Mouse (Mus musculus) MEL (cell line): Measurements from ENCODE around the gene Lcor. TPM values are rescaled to one million over a fixed set of nuclear protein-coding genes. Genes with fewer than 3 reads are reported as not detected.

Source experiments
- DNase-seq: peaks from one replicate; pipeline ENCODE4 v3.0.0; 2011; ENCODE audit warnings: low read depth, low spot score
- H3K27ac ChIP-seq: 2 replicates; pipeline ENCODE4 v1.5.1; 2012; ENCODE audit warnings: low read depth, mild to moderate bottlenecking, control low read depth, low read length, moderate library complexity; ENCODE audit not compliant: control insufficient read depth
- H3K27me3 ChIP-seq, 2 experiments: fragments of 150-350 bp in 1 of 2; sonication (generic) in 1 of 2; 2 replicates each; pipeline ENCODE4 v1.6.1; 2012; ENCODE audit warnings: low read length in 2 of 2, mild to moderate bottlenecking in 2 of 2, improper control_type of control experiment in 1 of 2, moderate library complexity in 1 of 2; ENCODE audit not compliant: insufficient read depth in 2 of 2, control insufficient read depth in 1 of 2
- H3K36me3 ChIP-seq, 2 experiments: 2 replicates each; pipeline ENCODE4 v1.6.1; 2012 to 2014; ENCODE audit warnings: low read length in 2 of 2, improper control_type of control experiment in 1 of 2, inconsistent platforms in 1 of 2, mild to moderate bottlenecking in 1 of 2; ENCODE audit not compliant: insufficient read depth in 2 of 2, control insufficient read depth in 1 of 2
- H3K4me1 ChIP-seq, 2 experiments: fragments of 150-350 bp in 1 of 2; sonication (generic) in 1 of 2; 2 replicates each; pipeline ENCODE4 v1.6.1; 2012; ENCODE audit warnings: low read length in 2 of 2, improper control_type of control experiment in 1 of 2, mild to moderate bottlenecking in 1 of 2; ENCODE audit not compliant: insufficient read depth in 2 of 2, control insufficient read depth in 1 of 2
- H3K4me3 ChIP-seq, 2 experiments: fragments of 150-350 bp in 1 of 2; sonication (generic) in 1 of 2; 2 replicates each; pipeline ENCODE4 v1.5.1; 2012; ENCODE audit warnings: low read depth in 2 of 2, low read length in 2 of 2, mild to moderate bottlenecking in 2 of 2, moderate library complexity in 2 of 2, control low read depth in 1 of 2, improper control_type of control experiment in 1 of 2; ENCODE audit not compliant: control insufficient read depth in 1 of 2, insufficient read depth in 1 of 2
- H3K79me2 ChIP-seq: 2 replicates; pipeline ENCODE4 v1.6.1; 2012; ENCODE audit warnings: mild to moderate bottlenecking, low read length, moderate library complexity; ENCODE audit not compliant: control insufficient read depth, poor library complexity, insufficient read depth
- H3K9ac ChIP-seq: 2 replicates; pipeline ENCODE4 v1.6.1; 2012; ENCODE audit warnings: low read depth, mild to moderate bottlenecking, control low read depth, low read length, moderate library complexity; ENCODE audit not compliant: control insufficient read depth, poor library complexity, severe bottlenecking
- H3K9me3 ChIP-seq: fragments of 150-350 bp; sonication (generic); replicated peaks from 2 replicates; pipeline ENCODE4 v1.6.1; 2012; ENCODE audit warnings: mild to moderate bottlenecking, low read length, improper control_type of control experiment, moderate library complexity; ENCODE audit not compliant: insufficient read depth
- EP300 ChIP-seq, 2 experiments: IDR thresholded peaks; 2 replicates each; pipeline ENCODE4 v1.6.1; 2011; ENCODE audit warnings: improper control_type of control experiment in 2 of 2, low read length in 2 of 2, low read depth in 1 of 2, mild to moderate bottlenecking in 1 of 2
- GATA1 ChIP-seq: IDR thresholded peaks from 2 replicates; pipeline ENCODE4 v1.6.1; 2011; ENCODE audit warnings: low read depth, low read length, improper control_type of control experiment
- HCFC1 ChIP-seq: IDR thresholded peaks from 2 replicates; pipeline ENCODE4 v1.6.1; 2012; ENCODE audit warnings: low read depth, mild to moderate bottlenecking, inconsistent platforms, low read length, improper control_type of control experiment, moderate library complexity
- KAT2A ChIP-seq: conservative IDR thresholded peaks from 2 replicates; pipeline ENCODE4 v1.6.1; 2012; ENCODE audit warnings: low read depth, low read length, improper control_type of control experiment, inconsistent platforms
- MAFK ChIP-seq: IDR thresholded peaks from 2 replicates; pipeline ENCODE4 v1.6.1; 2011; ENCODE audit warnings: low read depth, mild to moderate bottlenecking, low read length, improper control_type of control experiment, borderline replicate concordance
- MEF2A ChIP-seq: IDR thresholded peaks from 2 replicates; pipeline ENCODE4 v1.6.1; 2014; ENCODE audit warnings: low read depth, mild to moderate bottlenecking, inconsistent platforms, low read length, improper control_type of control experiment; ENCODE audit not compliant: poor library complexity, insufficient replicate concordance, severe bottlenecking; ENCODE audit errors: extremely low read depth
- MXI1 ChIP-seq: IDR thresholded peaks from 2 replicates; pipeline ENCODE4 v1.6.1; 2011; ENCODE audit warnings: mild to moderate bottlenecking, low read depth, low read length, improper control_type of control experiment
- NELFE ChIP-seq: IDR thresholded peaks from 2 replicates; pipeline ENCODE4 v1.6.1; 2011; ENCODE audit warnings: low read depth, low read length, improper control_type of control experiment
- POLR2AphosphoS2 ChIP-seq: IDR thresholded peaks from 2 replicates; pipeline ENCODE4 v1.6.1; 2011; ENCODE audit warnings: low read length, improper control_type of control experiment
- RCOR1 ChIP-seq: IDR thresholded peaks from 2 replicates; pipeline ENCODE4 v1.6.1; 2012; ENCODE audit warnings: low read depth, mild to moderate bottlenecking, inconsistent platforms, low read length, improper control_type of control experiment
- SIN3A ChIP-seq: IDR thresholded peaks from 2 replicates; pipeline ENCODE4 v1.6.1; 2012; ENCODE audit warnings: low read length, improper control_type of control experiment, inconsistent platforms
- TAL1 ChIP-seq: IDR thresholded peaks from 2 replicates; pipeline ENCODE4 v1.6.1; 2012; ENCODE audit warnings: mild to moderate bottlenecking, inconsistent platforms, low read length, moderate library complexity, mixed read lengths
- TCF12 ChIP-seq: IDR thresholded peaks from 2 replicates; pipeline ENCODE4 v1.6.1; 2014; ENCODE audit warnings: low read depth, mild to moderate bottlenecking, inconsistent platforms, low read length, improper control_type of control experiment, moderate library complexity
- USF1 ChIP-seq: IDR thresholded peaks from 2 replicates; pipeline ENCODE4 v1.6.1; 2014; ENCODE audit warnings: low read depth, mild to moderate bottlenecking, inconsistent platforms, low read length, improper control_type of control experiment, moderate library complexity
- USF2 ChIP-seq, 2 experiments: IDR thresholded peaks; 2 replicates each; pipeline ENCODE4 v1.6.1; 2011 to 2012; ENCODE audit warnings: improper control_type of control experiment in 2 of 2, low read length in 2 of 2, borderline replicate concordance in 1 of 2, inconsistent platforms in 1 of 2, low read depth in 1 of 2, mild to moderate bottlenecking in 1 of 2; ENCODE audit not compliant: insufficient read depth in 1 of 2
- polyA plus RNA-seq, 2 experiments: library from polyadenylated mRNA; stranded (reverse) in 1 of 2; unstranded in 1 of 2; fragments of >175 nt in 1 of 2; fragments of >200 nt in 1 of 2; gene quantifications; 2 replicates each; pipeline versions ENCODE4 v1.2.1 to v1.2.4; 2012; ENCODE audit warnings: low replicate concordance in 2 of 2, low read depth in 1 of 2; ENCODE audit not compliant: insufficient read length in 2 of 2, insufficient read depth in 1 of 2, missing spikeins in 1 of 2
- total RNA-seq: library from RNA; depleted of rRNA; stranded (reverse); fragments of 300-350 nt; gene quantifications from 2 replicates; pipeline ENCODE4 v1.2.3, GENCODE M21; 2012

Lcor gene
- total and polyA plus RNA-seq, 3 experiments = 8.1 to 8.7 TPM; not detected in 1

- TF ChIP-seq TAL1 (0 out of 2 replicates have a peak, but pooled peaks have one; percentile 18), POLR2AphosphoS2 (no peak)
- peaks cover 0 to 8% of the 10 kb centered on the region in 2 experiments; a peak in 2 of 4 replicates for H3K4me1 ChIP-seq
- H3K36me3 ChIP-seq = peaks cover 0 to 20% of the 10 kb centered on the region in 2 experiments; a peak in 3 of 4 replicates
- no peaks in the 10 kb centered on the region for H3K27me3 ChIP-seq
- DNase-seq = no peak
- H3K9ac ChIP-seq = no peak overlapping the region
- no peak overlapping the region for H3K4me3 ChIP-seq
- H3K9me3 ChIP-seq = no peaks in the 10 kb centered on the region
- peaks cover 58% of the 10 kb centered on the region for H3K79me2 ChIP-seq
- H3K27ac ChIP-seq = no peak overlapping the region
Observed at GRCm38 (mm10) chr19:41515549-41515948, 33.1 kb downstream of the Lcor start.

GRCm38 (mm10) chr19:41517006-41517405 is 34.6 kb downstream of the Lcor start:
- peaks cover 0 to 18% of the 10 kb centered on the region in 2 experiments; a peak in 3 of 4 replicates for H3K36me3 ChIP-seq
- H3K4me3 ChIP-seq = no peak overlapping the region
- H3K9me3 ChIP-seq = no peaks in the 10 kb centered on the region
- H3K4me1 ChIP-seq = peaks cover 0 to 2% of the 10 kb centered on the region in 2 experiments; a peak in 1 of 4 replicates
- no peak overlapping the region for H3K9ac ChIP-seq
- peaks cover 58% of the 10 kb centered on the region for H3K79me2 ChIP-seq
- no peaks in the 10 kb centered on the region for H3K27me3 ChIP-seq
- DNase-seq = no peak
- H3K27ac ChIP-seq = no peak overlapping the region
- 0 out of 2 replicates have a peak, but pooled peaks have one; percentile 23 for TF ChIP-seq MXI1
- TF ChIP-seq USF2 (IDR thresholded peaks at IDR 0.05; ENCODE audit: borderline replicate concordance in 1 of 2, insufficient read depth in 1 of 2, low read depth in 1 of 2, low read length in 2 of 2) = 0 out of 4 replicates have a peak, but pooled peaks of 1 of the 2 experiments have one; percentile 2
- TF ChIP-seq NELFE = no peak
- no peak for TF ChIP-seq RCOR1
- no peak for TF ChIP-seq HCFC1

- Histone ChIP-seq H3K4me3 (no peak overlapping the region), H3K36me3 (peaks cover 0 to 32% of the 10 kb centered on the region in 2 experiments; a peak in 3 of 4 replicates), H3K27ac (no peak overlapping the region), H3K9me3 (no peaks in the 10 kb centered on the region), H3K9ac (no peak overlapping the region), H3K27me3 (no peaks in the 10 kb centered on the region), H3K79me2 (peaks cover 57% of the 10 kb centered on the region), H3K4me1 (peaks cover 12 to 14% of the 10 kb centered on the region in 2 experiments)
- TF ChIP-seq HCFC1 = no peak
- TF ChIP-seq EP300 (IDR thresholded peaks at IDR 0.05; ENCODE audit: low read depth in 1 of 2, low read length in 2 of 2) = no peak
- no peak for TF ChIP-seq TCF12
- no peak for TF ChIP-seq GATA1
- TF ChIP-seq SIN3A = no peak
- no peak for TF ChIP-seq MEF2A
- TF ChIP-seq MAFK = no peak
- TF ChIP-seq USF1 = no peak
- no peak for TF ChIP-seq POLR2AphosphoS2
- no peak for TF ChIP-seq KAT2A
- no peak for DNase-seq
Observed at GRCm38 (mm10) chr19:41519121-41519520, 36.7 kb downstream of the Lcor start.
